Mouse (Mus musculus) thymus, postnatal 25 days (tissue): ENCODE results near the gene Ciita.

Experiments used
- DNase-seq: peaks from one replicate; pipeline ENCODE4 v3.0.0; 2022

Ciita gene

GRCm38 (mm10) chr16:10520908-10521614, 41.2 kb downstream of the Ciita start:
- peak; percentile 69 for DNase-seq

- DNase-seq: peak; percentile 82
Observed at GRCm38 (mm10) chr16:10522811-10523210, 43.0 kb downstream of the Ciita start.

- no peak for DNase-seq
Observed at GRCm38 (mm10) chr16:10523650-10524049, 43.8 kb downstream of the Ciita start.

- peak; percentile 34 for DNase-seq
Observed at GRCm38 (mm10) chr16:10524866-10525609, 45.2 kb downstream of the Ciita start.

GRCm38 (mm10) chr16:10525610-10525980, 45.7 kb downstream of the Ciita start:
- DNase-seq: no peak

- DNase-seq: no peak
Observed at GRCm38 (mm10) chr16:10527046-10527644, 47.3 kb downstream of the Ciita start.

- no peak for DNase-seq
Observed at GRCm38 (mm10) chr16:10528382-10528781, 48.5 kb downstream of the Ciita start.

- DNase-seq: no peak
Observed at GRCm38 (mm10) chr16:10530179-10530578, 50.3 kb downstream of the Ciita start.

- DNase-seq: no peak
Observed at GRCm38 (mm10) chr16:10533781-10534180, 53.9 kb downstream of the Ciita start.

- DNase-seq: no peak
Observed at GRCm38 (mm10) chr16:10534567-10534966, 54.7 kb downstream of the Ciita start.

- peak; percentile 20 for DNase-seq
Observed at GRCm38 (mm10) chr16:10536323-10536722, 56.5 kb downstream of the Ciita start.

- DNase-seq: no peak
Observed at GRCm38 (mm10) chr16:10536961-10537360, 57.1 kb downstream of the Ciita start.

- DNase-seq: no peak
Observed at GRCm38 (mm10) chr16:10540763-10541597, 61.1 kb downstream of the Ciita start.

- DNase-seq: no peak
Observed at GRCm38 (mm10) chr16:10541598-10541930, 61.7 kb downstream of the Ciita start.

GRCm38 (mm10) chr16:10542266-10542665, 62.4 kb downstream of the Ciita start:
- DNase-seq: no peak

GRCm38 (mm10) chr16:10542698-10543365, 63.0 kb downstream of the Ciita start, which contains the start of gene Dexi:
TSS of gene Dexi (minus strand) at chr16:10543054.
- DNase-seq: peak; percentile 94

- peak; percentile 96 for DNase-seq
Observed at GRCm38 (mm10) chr16:10544995-10545622, 65.2 kb downstream of the Ciita start, which contains the start of gene Clec16a. TSS of gene Clec16a (plus strand) at chr16:10545339.

GRCm38 (mm10) chr16:10546865-10547264, 67.0 kb downstream of the Ciita start:
- DNase-seq: no peak

GRCm38 (mm10) chr16:10548938-10549337, 69.1 kb downstream of the Ciita start:
- no peak for DNase-seq

- DNase-seq: no peak
Observed at GRCm38 (mm10) chr16:10549600-10549999, 69.7 kb downstream of the Ciita start.

GRCm38 (mm10) chr16:10551592-10551991, 71.7 kb downstream of the Ciita start:
- no peak for DNase-seq

- DNase-seq: no peak
Observed at GRCm38 (mm10) chr16:10553858-10554257, 74.0 kb downstream of the Ciita start.
